In the genomic region with DNA sequence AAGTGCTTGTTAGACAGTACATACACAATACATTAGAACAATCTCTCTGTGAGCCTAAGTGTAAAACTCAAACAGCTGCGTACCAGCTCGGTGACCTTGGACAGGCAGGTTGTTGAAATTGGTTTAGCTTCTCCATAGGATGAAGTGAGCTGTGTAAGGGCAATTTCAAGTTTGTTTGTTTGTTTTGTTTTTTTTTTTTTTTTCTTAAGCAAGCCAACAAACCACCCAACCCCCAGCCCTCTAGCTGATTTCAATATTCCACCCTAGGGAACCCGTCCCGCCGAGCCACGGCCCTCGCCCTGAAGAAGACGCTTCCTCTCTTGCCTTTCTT, we compare ENCODE assay signal across 9 mouse cellular contexts. TPM values are rescaled to one million over a fixed set of nuclear protein-coding genes. Genes with fewer than 3 reads are reported as not detected.
A peak's percentile ranks its signal among the peaks of the same experiment; 100 is the strongest.
DNase-seq lines count a peak whose midpoint lies in the region; ATAC-seq and TF ChIP-seq lines count a peak whose summit lies in the region.
"Had no signal": no experiment of that assay in that cellular context is flagged by ENCODE, and none has a peak within 500 bp of the region (broad histone marks: within the 10 kb centered on the region; RNA-seq: fewer than 3 reads in every experiment).

No protein-coding gene starts in this region.

- WGBS in heart, embryonic 15.5 days: 18% methylated on average over 8 of the region's 8 CpGs
- 8% methylated on average over 8 of the region's 8 CpGs for WGBS in heart, postnatal 0 days
- WGBS in macrophage (ENCODE audit: missing documents): 0% methylated on average over 6 of the region's 8 CpGs

- H3K9me3 ChIP-seq in heart, embryonic 15.5 days (replicated peaks): no peaks in the 10 kb centered on the region
- no peaks in the 10 kb centered on the region for H3K9me3 ChIP-seq in MEL (replicated peaks; ENCODE audit: insufficient read depth, low read length)
- H3K9me3 ChIP-seq in heart, postnatal 0 days (replicated peaks; ENCODE audit: control insufficient read depth, low read length): no peaks in the 10 kb centered on the region

- peaks cover 33% of the 10 kb centered on the region for H3K4me1 ChIP-seq in heart, embryonic 15.5 days (replicated peaks)
- peaks cover 2 to 13% of the 10 kb centered on the region in 2 experiments; a peak in 3 of 4 replicates for H3K4me1 ChIP-seq in MEL (ENCODE audit: control insufficient read depth in 1 of 2, insufficient read depth in 2 of 2, low read length in 2 of 2)
- peaks cover 12% of the 10 kb centered on the region; the same call in 1 of the 2 replicates for H3K4me1 ChIP-seq in heart, postnatal 0 days (ENCODE audit: control insufficient read depth, insufficient read depth)

- no peak for ATAC-seq in heart, embryonic 15.5 days (replicated peaks; ENCODE audit: insufficient number of reproducible peaks, insufficient read depth, low FRiP score, low read depth)
- ATAC-seq in heart, postnatal 0 days (ENCODE audit: insufficient read depth, low read depth): no peak

- no peak for TF ChIP-seq POLR2A in MEL (IDR thresholded peaks at IDR 0.05; ENCODE audit: control insufficient read depth in 1 of 2, insufficient read depth in 1 of 2, low read depth in 1 of 2, low read length in 2 of 2, poor library complexity in 1 of 2)

- H3K4me3 ChIP-seq in heart, embryonic 15.5 days: peak overlapping the region; percentile 74
- H3K4me3 ChIP-seq in MEL (ENCODE audit: control insufficient read depth in 1 of 2, insufficient read depth in 1 of 2, low read depth in 2 of 2, low read length in 2 of 2) (peak overlapping the region; percentile 31 to 70), macrophage (ENCODE audit: inconsistent target) (no peak overlapping the region)
- peak overlapping the region; percentile 57 for H3K4me3 ChIP-seq in heart, postnatal 0 days (ENCODE audit: low read depth, low read length)

- H3K27me3 ChIP-seq in heart, embryonic 15.5 days: no peaks in the 10 kb centered on the region
- no peaks in the 10 kb centered on the region for H3K27me3 ChIP-seq in MEL (ENCODE audit: control insufficient read depth in 1 of 2, insufficient read depth in 2 of 2, low read length in 2 of 2)
- no peaks in the 10 kb centered on the region for H3K27me3 ChIP-seq in heart, postnatal 0 days (ENCODE audit: control insufficient read depth, insufficient read depth, low read length)
- H3K27me3 ChIP-seq: CH12.LX had no signal

- no peak overlapping the region for H3K9ac ChIP-seq in heart, embryonic 15.5 days
- H3K9ac ChIP-seq in MEL (ENCODE audit: control insufficient read depth, low read depth, low read length, poor library complexity, severe bottlenecking): peak overlapping the region; percentile 20
- H3K9ac ChIP-seq in heart, postnatal 0 days (replicated peaks; ENCODE audit: low read depth, low read length): no peak overlapping the region

- TF ChIP-seq CTCF in MEL (IDR thresholded peaks at IDR 0.05 in 2 of 3, conservative IDR thresholded peaks at IDR 0.05 in 1 of 3; ENCODE audit: control insufficient read depth in 1 of 3, insufficient read depth in 1 of 3, low read depth in 2 of 3, low read length in 3 of 3, poor library complexity in 1 of 3, severe bottlenecking in 1 of 3): no peak
- no peak for TF ChIP-seq CTCF in heart, postnatal 0 days (IDR thresholded peaks at IDR 0.05; ENCODE audit: low read depth)

- H3K4me2 ChIP-seq in heart, embryonic 15.5 days: peak overlapping the region; percentile 80
- peak overlapping the region; percentile 65 for H3K4me2 ChIP-seq in heart, postnatal 0 days (ENCODE audit: low read depth, low read length)

- DNase-seq in heart, adult 18-20 months: no peak
- DNase-seq in MEL (ENCODE audit: low read depth, low spot score): no peak
- no peak for DNase-seq in heart, postnatal 0 days (ENCODE audit: low spot score)
- DNase-seq in thymus, postnatal 14 days: no peak
- DNase-seq in frontal cortex, postnatal 36 days (ENCODE audit: low spot score in 2 of 2): no peak
- no peak for DNase-seq in MN1 (ENCODE audit: low spot score)

- H3K79me2 ChIP-seq in MEL (ENCODE audit: control insufficient read depth, insufficient read depth, low read length, poor library complexity) (no peaks in the 10 kb centered on the region), macrophage (ENCODE audit: inconsistent target) (peaks cover 36% of the 10 kb centered on the region)

- H3K27ac ChIP-seq in heart, embryonic 15.5 days: peak overlapping the region; percentile 77
- peak overlapping the region; percentile 26 for H3K27ac ChIP-seq in MEL (ENCODE audit: control insufficient read depth, low read depth, low read length)
- H3K27ac ChIP-seq in heart, postnatal 0 days (ENCODE audit: low read depth): peak overlapping the region; percentile 61
- H3K27ac ChIP-seq in macrophage: peak overlapping the region; percentile 54

- 0 out of 4 replicates have a peak, but pooled peaks of 1 of the 2 experiments have one; percentile 34 for TF ChIP-seq EP300 in MEL (IDR thresholded peaks at IDR 0.05; ENCODE audit: low read depth in 1 of 2, low read length in 2 of 2)
- no peak for TF ChIP-seq EP300 in heart, postnatal 0 days (IDR thresholded peaks at IDR 0.05; ENCODE audit: low read depth)

- no peak for TF ChIP-seq RAD21 in MEL (IDR thresholded peaks at IDR 0.05; ENCODE audit: low read depth, low read length)

- H3K36me3 ChIP-seq in heart, embryonic 15.5 days: no peaks in the 10 kb centered on the region
- H3K36me3 ChIP-seq in MEL (ENCODE audit: control insufficient read depth in 1 of 2, insufficient read depth in 2 of 2, low read length in 2 of 2) (peaks cover 0 to 10% of the 10 kb centered on the region in 2 experiments; a peak in 2 of 4 replicates), macrophage (ENCODE audit: inconsistent target) (no peaks in the 10 kb centered on the region)
- H3K36me3 ChIP-seq in heart, postnatal 0 days (replicated peaks; ENCODE audit: control insufficient read depth, insufficient read depth, low read length): no peaks in the 10 kb centered on the region

TF ChIP-seq in MEL, 35 proteins besides CTCF, POLR2A, EP300 and RAD21:
- 0 out of 2 replicates have a peak, but pooled peaks have one; percentile 15 for TF ChIP-seq MYC (IDR thresholded peaks at IDR 0.05; ENCODE audit: low read depth, low read length)
- 0 out of 2 replicates have a peak, but pooled peaks have one; percentile 12 for TF ChIP-seq RCOR1 (IDR thresholded peaks at IDR 0.05; ENCODE audit: low read depth, low read length)
- no peak for TF ChIP-seq MAX (IDR thresholded peaks at IDR 0.05; ENCODE audit: low read length)
- no peak for TF ChIP-seq MAFK (IDR thresholded peaks at IDR 0.05; ENCODE audit: borderline replicate concordance, low read depth, low read length)
- peak; percentile 79 for TF ChIP-seq ZNF384 (IDR thresholded peaks at IDR 0.05; ENCODE audit: low read depth, low read length)
- TF ChIP-seq ZMIZ1 (IDR thresholded peaks at IDR 0.05; ENCODE audit: low read depth, low read length): peak; percentile 71; the same call in 1 of the 2 replicates
- TF ChIP-seq USF2 (IDR thresholded peaks at IDR 0.05; ENCODE audit: borderline replicate concordance in 1 of 2, insufficient read depth in 1 of 2, low read depth in 1 of 2, low read length in 2 of 2): 0 out of 4 replicates have a peak, but pooled peaks of 1 of the 2 experiments have one; percentile 1

RNA-seq across cellular contexts. Expression of a gene that starts 0.4 kb away (rescaled TPM):
- 26.7 and 30.3 TPM in 2 replicates for polyA plus RNA-seq in heart, embryonic 15.5 days (2015; fragmentation: Nextera tagmentation; extraction: Ambion mirVana)
- total RNA-seq in heart, adult 18-20 months (2021): 100 to 1,000 TPM in 1 of 2 experiments, 10 to 100 TPM in 1; 97.6 to 122 TPM
- 2.3 TPM in 2 replicates for total RNA-seq in MEL (2012; rRNA removed)
- polyA plus RNA-seq in MEL (2012; ENCODE audit: insufficient read depth in 1 of 2, insufficient read length in 2 of 2, low read depth in 1 of 2, low replicate concordance in 2 of 2, missing spikeins in 1 of 2) (1 to 10 TPM in 1 of 2 experiments, not detected in 1; 1.9 TPM), macrophage (2018) (7.4 to 12.4 TPM (median 7.5 TPM) in 3 replicates)
- total RNA-seq in heart, postnatal 0 days (2014; rRNA removed; ENCODE audit: low replicate concordance): 117 and 124 TPM in 2 replicates
- polyA plus RNA-seq in heart, postnatal 0 days (2015; fragmentation: Nextera tagmentation; extraction: Ambion mirVana): 30.3 and 31.8 TPM in 2 replicates
- 100 to 1,000 TPM in 12 of 26 experiments, 10 to 100 TPM in 14; 42.2 to 177 (median 84.2) TPM for total RNA-seq in macrophage (2018; cell fraction: chromatin; rRNA removed)
- total RNA-seq in macrophage (2018; cell fraction: cytosol; rRNA removed): 10 to 100 TPM in 15 of 26 experiments, 1 to 10 TPM in 11; 5.1 to 25.7 (median 13.4) TPM
- total RNA-seq in macrophage (2018; cell fraction: nucleus; rRNA removed): 100 to 1,000 TPM in 2 of 26 experiments, 10 to 100 TPM in 24; 16.5 to 116 (median 48.2) TPM

Comparison
In these comparisons a context has a peak if more than half of its experiments do, and no peak if none do; other contexts are left out.
1. H3K27ac ChIP-seq: peak in every context shown above with its lines; median percentile 77 in heart, embryonic 15.5 days; 61 in heart, postnatal 0 days; 54 in macrophage; 26 in MEL.